Mouse (Mus musculus): ENCODE measurements around the gene Gps2.

DNA sequence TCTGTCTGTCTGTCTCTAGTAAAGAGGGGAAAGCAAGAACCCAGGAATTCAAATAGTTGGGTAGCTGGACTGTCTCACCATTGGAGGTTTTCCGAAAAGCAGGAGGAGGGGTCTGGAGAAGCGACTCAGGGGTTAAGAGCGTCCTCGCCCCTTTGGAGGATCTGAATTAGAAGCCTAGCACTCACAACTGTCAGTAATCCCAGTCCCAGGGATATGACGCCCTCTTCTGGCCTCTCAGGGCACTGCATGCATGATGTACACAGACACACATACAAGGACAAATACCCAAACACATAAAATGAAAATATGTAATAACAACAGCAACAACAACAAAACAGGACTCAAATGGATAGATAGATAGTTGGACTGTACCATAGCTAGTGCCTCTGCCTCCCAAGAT, 46.9 kb downstream of the Gps2 start:
- TF ChIP-seq CTCF (IDR thresholded peaks at IDR 0.05; ENCODE audit: insufficient read depth, low read length) (0 out of 2 replicates have a peak, but pooled peaks have one; percentile 12), POLR2A (IDR thresholded peaks at IDR 0.05; ENCODE audit: borderline replicate concordance, extremely low read depth, low read depth, low read length) (no peak)

All from lung, adult 2 months (tissue).